Mouse (Mus musculus) neutrophil, adult 83 days (primary cell): ENCODE measurements around the gene Pate3. TPM values are rescaled to one million over a fixed set of nuclear protein-coding genes. Genes with fewer than 3 reads are reported as not detected.

Source experiments
- total RNA-seq, 2 experiments: library from RNA; stranded (reverse); gene quantifications; one replicate each; pipeline ENCODE4 v1.2.4; 2023

Gene Pate3
- not detected for total RNA-seq

GRCm38 (mm10) chr9:35648102-35648501 lies at the start of gene Pate3:
Pate3 (minus strand) TSS chr9:35648202.

GRCm38 (mm10) chr9:35687013-35687412 lies 39.0 kb upstream of the Pate3 start, which contains the start of gene Pate1:
Pate1 (minus strand) TSS chr9:35687390.

GRCm38 (mm10) chr9:35611841-35612240 lies 36.2 kb downstream of the Pate3 start, which contains the start of gene Pate4:
Pate4 (minus strand) TSS chr9:35611941.

Other genes with a start within 250 kb of the Pate3 start
- gene Cdon, start 227.1 kb downstream of the Pate3 start, total RNA-seq: 1 to 10 TPM in 1 of 2 experiments, under 1 TPM in 1; 0.90 to 2.3 TPM
- gene Gm1113, start 129.9 kb downstream of the Pate3 start, total RNA-seq: not detected
- under 1 TPM; 0.09 to 0.18 TPM for gene Ddx25, start 89.7 kb downstream of the Pate3 start, total RNA-seq
- 1 to 10 TPM; 3.4 to 3.6 TPM for gene Pus3, start 89.6 kb downstream of the Pate3 start, total RNA-seq
- gene Pate2, start 77.9 kb downstream of the Pate3 start, total RNA-seq: not detected
- 1 to 10 TPM; 7.1 to 8.7 TPM for gene Hyls1, start 77.8 kb downstream of the Pate3 start, total RNA-seq
- not detected for gene Pate4, start 36.3 kb downstream of the Pate3 start, total RNA-seq
- gene Pate1, start 39.2 kb upstream of the Pate3 start, total RNA-seq: not detected
- gene Gm17677, start 92.8 kb upstream of the Pate3 start, total RNA-seq: not detected
- gene Gm17727, start 129.9 kb upstream of the Pate3 start, total RNA-seq: not detected
- not detected for gene Gm27235, start 141.9 kb upstream of the Pate3 start, total RNA-seq
- not detected for gene D730048I06Rik, start 141.9 kb upstream of the Pate3 start, total RNA-seq
- not detected for gene 9230110F15Rik, start 195.9 kb upstream of the Pate3 start, total RNA-seq